Mouse (Mus musculus): ENCODE measurements at regions not wholly inside any gene's neighbourhood (a gene's known extent, or its start where the extent isn't known, plus 50 kb on each side); places are given as distances from the start of the nearest gene placed in this dataset.
"Not testable (repeated sequence)": the region's sequence is repeated elsewhere in the genome, so short reads cannot be mapped to it uniquely, and the experiment has no call there.

GRCm38 (mm10) chr3:78581100-78581499, 705.2 kb downstream of the Rapgef2 start:
- DNase-seq (ENCODE audit: low spot score) (no peak), ATAC-seq (replicated peaks; ENCODE audit: low FRiP score) (no peak)
- Histone ChIP-seq H3K27ac (ENCODE audit: low read depth, low read length) (no peak overlapping the region), H3K9ac (ENCODE audit: low read depth, low read length) (no peak overlapping the region), H3K4me2 (no peak overlapping the region), H3K4me3 (ENCODE audit: low read depth, low read length) (no peak overlapping the region), H3K9me3 (ENCODE audit: control insufficient read depth, low read length) (no peaks in the 10 kb centered on the region), H3K4me1 (replicated peaks; ENCODE audit: control insufficient read depth, insufficient read depth, low read length) (no peaks in the 10 kb centered on the region), H3K36me3 (ENCODE audit: control insufficient read depth, insufficient read depth, low read length) (no peaks in the 10 kb centered on the region), H3K27me3 (replicated peaks; ENCODE audit: control insufficient read depth, insufficient read depth, low read length) (no peaks in the 10 kb centered on the region)
- WGBS, result 55% methylated on average over 3 of the region's 3 CpGs

GRCm38 (mm10) chr3:78575667-78576464, 710.5 kb downstream of the Rapgef2 start:
- 4% methylated on average over 2 of the region's 2 CpGs for WGBS
- H3K4me2 ChIP-seq, result no peak overlapping the region
- ATAC-seq (replicated peaks; ENCODE audit: low FRiP score), result no peak
- H3K9ac ChIP-seq (ENCODE audit: low read depth, low read length), result no peak overlapping the region
- H3K4me1 ChIP-seq (replicated peaks; ENCODE audit: control insufficient read depth, insufficient read depth, low read length), result no peaks in the 10 kb centered on the region
- no peaks in the 10 kb centered on the region for H3K36me3 ChIP-seq (ENCODE audit: control insufficient read depth, insufficient read depth, low read length)
- H3K9me3 ChIP-seq (ENCODE audit: control insufficient read depth, low read length), result no peaks in the 10 kb centered on the region
- no peaks in the 10 kb centered on the region for H3K27me3 ChIP-seq (replicated peaks; ENCODE audit: control insufficient read depth, insufficient read depth, low read length)
- H3K4me3 ChIP-seq (ENCODE audit: low read depth, low read length), result no peak overlapping the region
- H3K27ac ChIP-seq (ENCODE audit: low read depth, low read length), result no peak overlapping the region
- no peak for DNase-seq (ENCODE audit: low spot score)

GRCm38 (mm10) chr3:78574807-78575206, 711.5 kb downstream of the Rapgef2 start:
- DNase-seq (ENCODE audit: low spot score) (no peak), ATAC-seq (replicated peaks; ENCODE audit: low FRiP score) (no peak)
- H3K36me3 ChIP-seq (ENCODE audit: control insufficient read depth, insufficient read depth, low read length), result no peaks in the 10 kb centered on the region
- 68% methylated on average over 3 of the region's 3 CpGs for WGBS
- no peaks in the 10 kb centered on the region for H3K27me3 ChIP-seq (replicated peaks; ENCODE audit: control insufficient read depth, insufficient read depth, low read length)
- no peak overlapping the region for H3K27ac ChIP-seq (ENCODE audit: low read depth, low read length)
- no peak overlapping the region for H3K4me2 ChIP-seq
- no peaks in the 10 kb centered on the region for H3K9me3 ChIP-seq (ENCODE audit: control insufficient read depth, low read length)
- H3K9ac ChIP-seq (ENCODE audit: low read depth, low read length), result no peak overlapping the region
- no peaks in the 10 kb centered on the region for H3K4me1 ChIP-seq (replicated peaks; ENCODE audit: control insufficient read depth, insufficient read depth, low read length)
- H3K4me3 ChIP-seq (ENCODE audit: low read depth, low read length), result no peak overlapping the region

- no peak for ATAC-seq (replicated peaks; ENCODE audit: low FRiP score)
Observed at GRCm38 (mm10) chr3:78573299-78573698, 713.0 kb downstream of the Rapgef2 start.

GRCm38 (mm10) chr3:78564926-78565325, 721.4 kb downstream of the Rapgef2 start:
- not testable (repeated sequence) for H3K4me1 ChIP-seq (replicated peaks; ENCODE audit: control insufficient read depth, insufficient read depth, low read length); H3K27ac ChIP-seq (ENCODE audit: low read depth, low read length); H3K4me3 ChIP-seq (ENCODE audit: low read depth, low read length); H3K27me3 ChIP-seq (replicated peaks; ENCODE audit: control insufficient read depth, insufficient read depth, low read length); DNase-seq (ENCODE audit: low spot score); H3K36me3 ChIP-seq (ENCODE audit: control insufficient read depth, insufficient read depth, low read length); ATAC-seq (replicated peaks; ENCODE audit: low FRiP score); H3K9ac ChIP-seq (ENCODE audit: low read depth, low read length); H3K9me3 ChIP-seq (ENCODE audit: control insufficient read depth, low read length); H3K4me2 ChIP-seq

More at GRCm38 (mm10) chr3:78573299-78573698, 713.0 kb downstream of the Rapgef2 start:
- H3K9ac ChIP-seq (ENCODE audit: low read depth, low read length), result no peak overlapping the region
- WGBS, result 78% methylated on average over 6 of the region's 6 CpGs
- no peaks in the 10 kb centered on the region for H3K36me3 ChIP-seq (ENCODE audit: control insufficient read depth, insufficient read depth, low read length)
- DNase-seq (ENCODE audit: low spot score), result no peak
- H3K4me3 ChIP-seq (ENCODE audit: low read depth, low read length), result no peak overlapping the region
- H3K4me1 ChIP-seq (replicated peaks; ENCODE audit: control insufficient read depth, insufficient read depth, low read length), result no peaks in the 10 kb centered on the region
- no peak overlapping the region for H3K4me2 ChIP-seq
- no peak overlapping the region for H3K27ac ChIP-seq (ENCODE audit: low read depth, low read length)
- no peaks in the 10 kb centered on the region for H3K9me3 ChIP-seq (ENCODE audit: control insufficient read depth, low read length)
- H3K27me3 ChIP-seq (replicated peaks; ENCODE audit: control insufficient read depth, insufficient read depth, low read length), result no peaks in the 10 kb centered on the region
